Mouse (Mus musculus): ENCODE measurements around the gene Ak1. TPM values are rescaled to one million over a fixed set of nuclear protein-coding genes. Genes with fewer than 3 reads are reported as not detected.

Ak1 gene
- polyA plus RNA-seq, 1 experiment, result 25.9 TPM

DNA sequence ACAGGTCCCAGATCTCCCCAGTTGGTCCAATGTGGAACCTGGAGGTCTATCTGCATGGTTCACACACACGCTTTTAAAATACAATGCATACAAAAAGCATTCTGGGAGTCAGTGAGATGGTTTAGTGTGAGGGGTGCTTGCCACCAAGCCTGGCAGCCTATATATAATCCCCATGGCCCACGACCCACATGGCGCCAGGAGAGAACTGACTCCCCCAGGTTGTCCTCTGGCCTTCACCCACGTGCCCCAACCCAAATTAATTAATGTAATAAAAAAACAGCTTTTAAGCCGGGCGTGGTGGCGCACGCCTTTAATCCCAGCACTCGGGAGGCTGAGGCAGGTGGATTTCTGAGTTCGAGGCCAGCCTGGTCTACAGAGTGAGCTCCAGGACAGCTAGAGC lies 62.1 kb downstream of the Ak1 start:
- no peak for DNase-seq (ENCODE audit: low read depth)

Other genes with a start within 250 kb of the Ak1 start
- 470 and 500 TPM in 2 replicates for gene 1110008P14Rik, start 239.8 kb upstream of the Ak1 start, polyA plus RNA-seq (2012; rRNA removed)
- 3,887 and 6,444 TPM in 2 replicates for gene Lcn2, start 233.5 kb upstream of the Ak1 start, polyA plus RNA-seq (2012; rRNA removed)
- 50.0 and 51.6 TPM in 2 replicates for gene Ptges2, start 225.9 kb upstream of the Ak1 start, polyA plus RNA-seq (2012; rRNA removed)
- 5.2 and 5.3 TPM in 2 replicates for gene Naif1, start 171.3 kb upstream of the Ak1 start, polyA plus RNA-seq (2012; rRNA removed)
- gene Slc25a25, start 170.3 kb upstream of the Ak1 start, polyA plus RNA-seq (2012; rRNA removed), result 29.4 and 39.5 TPM in 2 replicates
- gene Fam102a, start 86.4 kb upstream of the Ak1 start, polyA plus RNA-seq (2012; rRNA removed), result 23.8 and 31.3 TPM in 2 replicates
- 138 and 191 TPM in 2 replicates for gene Dpm2, start 50.9 kb upstream of the Ak1 start, polyA plus RNA-seq (2012; rRNA removed)
- 0.11 and 0.24 TPM in 2 replicates for gene Pip5kl1, start 47.0 kb upstream of the Ak1 start, polyA plus RNA-seq (2012; rRNA removed)
- gene 9430097D07Rik, start 46.1 kb upstream of the Ak1 start, polyA plus RNA-seq (2012; rRNA removed), result not detected in 2 replicates
- 40.7 and 48.2 TPM in 2 replicates for gene St6galnac4, start 34.7 kb upstream of the Ak1 start, polyA plus RNA-seq (2012; rRNA removed)
- gene St6galnac6, start 22.0 kb upstream of the Ak1 start, polyA plus RNA-seq (2012; rRNA removed), result 44.6 and 46.1 TPM in 2 replicates
- gene Eng, start 24.8 kb downstream of the Ak1 start, polyA plus RNA-seq (2012; rRNA removed), result 109 TPM in 2 replicates
- 109 and 124 TPM in 2 replicates for gene Fpgs, start 82.4 kb downstream of the Ak1 start, polyA plus RNA-seq (2012; rRNA removed)
- gene Cdk9, start 91.3 kb downstream of the Ak1 start, polyA plus RNA-seq (2012; rRNA removed), result 112 and 115 TPM in 2 replicates
- 35.5 and 38.0 TPM in 2 replicates for gene Sh2d3c, start 99.3 kb downstream of the Ak1 start, polyA plus RNA-seq (2012; rRNA removed)
- gene 6330409D20Rik, start 119.3 kb downstream of the Ak1 start, polyA plus RNA-seq (2012; rRNA removed), result not detected in 2 replicates
- gene Tor2a, start 135.5 kb downstream of the Ak1 start, polyA plus RNA-seq (2012; rRNA removed), result 67.5 and 71.1 TPM in 2 replicates
- 2.7 and 4.2 TPM in 2 replicates for gene Ttc16, start 153.9 kb downstream of the Ak1 start, polyA plus RNA-seq (2012; rRNA removed)
- gene Ptrh1, start 154.0 kb downstream of the Ak1 start, polyA plus RNA-seq (2012; rRNA removed), result 5.0 and 7.6 TPM in 2 replicates
- gene Cfap157, start 162.7 kb downstream of the Ak1 start, polyA plus RNA-seq (2012; rRNA removed), result 0.39 and 0.77 TPM in 2 replicates
- 8.2 and 13.8 TPM in 2 replicates for gene Stxbp1, start 225.5 kb downstream of the Ak1 start, polyA plus RNA-seq (2012; rRNA removed)

All from gonadal fat pad, adult 2 months (tissue).